Mouse (Mus musculus) lung, adult 2 months (tissue): ENCODE measurements at regions not wholly inside any gene's neighbourhood (a gene's known extent, or its start where the extent isn't known, plus 50 kb on each side); places are given as distances from the start of the nearest gene placed in this dataset.

Experiments used
- CTCF ChIP-seq: fragments of 200-500 bp; IDR thresholded peaks from 2 replicates; pipeline ENCODE4 v1.5.1; 2011; ENCODE audit warnings: mild to moderate bottlenecking, low read length, control low read depth; ENCODE audit not compliant: insufficient read depth
- POLR2A ChIP-seq: fragments of 200-500 bp; IDR thresholded peaks from 2 replicates; pipeline ENCODE4 v1.6.1; 2011; ENCODE audit warnings: low read depth, mild to moderate bottlenecking, control low read depth, low read length, borderline replicate concordance; ENCODE audit errors: extremely low read depth

- no peak for TF ChIP-seq CTCF
- no peak for TF ChIP-seq POLR2A
Observed at GRCm38 (mm10) chr17:93321482-93321881, 122.7 kb downstream of the Adcyap1 start.
